9 mouse cellular contexts compared by ENCODE assay signal in genomic region chr8:106871328-106871926, GRCm38 (mm10). TPM values are rescaled to one million over a fixed set of nuclear protein-coding genes. Genes with fewer than 3 reads are reported as not detected.
DNase-seq lines count a peak whose midpoint lies in the region; ATAC-seq lines count a peak whose summit lies in the region.
"Had no signal": no experiment of that assay in that cellular context is flagged by ENCODE, and none has a peak within 500 bp of the region (broad histone marks: within the 10 kb centered on the region; RNA-seq: fewer than 3 reads in every experiment).

No protein-coding gene starts in this region.

- peak overlapping the region; percentile 63 for H3K4me3 ChIP-seq in embryonic facial prominence, embryonic 14.5 days (ENCODE audit: low read depth, low read length)
- peak overlapping the region; percentile 66 for H3K4me3 ChIP-seq in hindbrain, embryonic 15.5 days
- H3K4me3 ChIP-seq in midbrain, embryonic 12.5 days: peak overlapping the region; percentile 60

- peaks cover 11% of the 10 kb centered on the region; the same call in 1 of the 2 replicates for H3K36me3 ChIP-seq in embryonic facial prominence, embryonic 14.5 days (ENCODE audit: control insufficient read depth, insufficient read depth, low read length)
- H3K36me3 ChIP-seq in hindbrain, embryonic 15.5 days: 0 out of 2 replicates have a peak, but pooled peaks cover 3% of the 10 kb centered on the region
- peaks cover 17% of the 10 kb centered on the region for H3K36me3 ChIP-seq in midbrain, embryonic 12.5 days

- H3K9ac ChIP-seq in embryonic facial prominence, embryonic 14.5 days (ENCODE audit: low read depth, low read length): peak overlapping the region; percentile 65
- peak overlapping the region; percentile 73 for H3K9ac ChIP-seq in hindbrain, embryonic 15.5 days
- H3K9ac ChIP-seq in midbrain, embryonic 12.5 days (replicated peaks): peak overlapping the region; percentile 51

- H3K4me2 ChIP-seq in embryonic facial prominence, embryonic 14.5 days (ENCODE audit: low read depth, low read length): peak overlapping the region; percentile 100
- peak overlapping the region; percentile 94 for H3K4me2 ChIP-seq in hindbrain, embryonic 15.5 days
- peak overlapping the region; percentile 97 for H3K4me2 ChIP-seq in midbrain, embryonic 12.5 days (replicated peaks)

- WGBS in embryonic facial prominence, embryonic 14.5 days: 1% methylated on average over 15 of the region's 15 CpGs
- 1% methylated on average over 15 of the region's 15 CpGs for WGBS in hindbrain, embryonic 15.5 days
- under 1% methylated on average over 15 of the region's 15 CpGs for WGBS in midbrain, embryonic 12.5 days

- ATAC-seq in embryonic facial prominence, embryonic 14.5 days (ENCODE audit: low read depth): 0 out of 2 replicates have a peak, but pooled peaks have one; percentile 7
- peak; percentile 28; the same call in 1 of the 2 replicates for ATAC-seq in hindbrain, embryonic 15.5 days (ENCODE audit: low FRiP score, low read depth)
- peak; percentile 28 for ATAC-seq in midbrain, embryonic 12.5 days (ENCODE audit: low FRiP score, low read depth)

- H3K27me3 ChIP-seq in embryonic facial prominence, embryonic 14.5 days (replicated peaks; ENCODE audit: control insufficient read depth, insufficient read depth, low read length): peaks cover 41% of the 10 kb centered on the region
- peaks cover 17% of the 10 kb centered on the region for H3K27me3 ChIP-seq in hindbrain, embryonic 15.5 days
- H3K27me3 ChIP-seq in midbrain, embryonic 12.5 days: peaks cover 75% of the 10 kb centered on the region

- DNase-seq in left cerebral cortex, postnatal 25 days (ENCODE audit: low spot score in 2 of 2): peak; percentile 27 to 38
- no peak for DNase-seq in left cerebral cortex, postnatal 4 days
- peak; percentile 17 for DNase-seq in embryonic facial prominence, embryonic 14.5 days (ENCODE audit: low spot score)
- no peak for DNase-seq in right cerebral cortex, adult 18-20 months
- DNase-seq in urinary bladder, postnatal 10 days (ENCODE audit: low spot score): no peak
- DNase-seq in ovary, postnatal 10 days (ENCODE audit: low spot score): no peak

- H3K9me3 ChIP-seq in embryonic facial prominence, embryonic 14.5 days (ENCODE audit: control insufficient read depth, low read length): no peaks in the 10 kb centered on the region
- no peaks in the 10 kb centered on the region for H3K9me3 ChIP-seq in hindbrain, embryonic 15.5 days
- H3K9me3 ChIP-seq in midbrain, embryonic 12.5 days: no peaks in the 10 kb centered on the region

- 0 out of 2 replicates have a peak overlapping the region, but pooled peaks have one; percentile 5 for H3K27ac ChIP-seq in embryonic facial prominence, embryonic 14.5 days (replicated peaks; ENCODE audit: low read depth, low read length)
- H3K27ac ChIP-seq in hindbrain, embryonic 15.5 days (replicated peaks): peak overlapping the region; percentile 73
- H3K27ac ChIP-seq in midbrain, embryonic 12.5 days (replicated peaks): no peak overlapping the region; the same call in 1 of the 2 replicates
- H3K27ac ChIP-seq: macrophage had no signal

- intact Hi-C loops in left cerebral cortex, postnatal 25 days (cut with DNase I): loop anchor here (5.0 kb wide), 2 partner anchors 99 to 154 kb away; no protein-coding TSS in a partner anchor
- intact Hi-C loops in left cerebral cortex, postnatal 4 days (cut with DNase I): loop anchor here (5.0 kb wide), 1 partner anchor 154 kb away; no protein-coding TSS in a partner anchor

- H3K4me1 ChIP-seq in embryonic facial prominence, embryonic 14.5 days (ENCODE audit: control insufficient read depth, insufficient read depth, low read length): peaks cover 32% of the 10 kb centered on the region
- peaks cover 33% of the 10 kb centered on the region for H3K4me1 ChIP-seq in hindbrain, embryonic 15.5 days (replicated peaks)
- H3K4me1 ChIP-seq in midbrain, embryonic 12.5 days: peaks cover 31% of the 10 kb centered on the region

RNA-seq across cellular contexts. Expression of gene Has3, which starts 1.4 kb away (rescaled TPM):
- total RNA-seq in left cerebral cortex, postnatal 25 days (2021): 1 to 10 TPM; 2.2 to 2.4 TPM
- 10 to 100 TPM; 16.7 to 17.7 TPM for total RNA-seq in left cerebral cortex, postnatal 4 days (2021)
- 0.70 and 0.77 TPM in 2 replicates for polyA plus RNA-seq in embryonic facial prominence, embryonic 14.5 days (2014; fragmentation: Nextera tagmentation; extraction: Ambion mirVana)
- 0.92 and 1.5 TPM in 2 replicates for polyA plus RNA-seq in hindbrain, embryonic 15.5 days (2015; fragmentation: Nextera tagmentation; extraction: Ambion mirVana)
- polyA plus RNA-seq in midbrain, embryonic 12.5 days (2016; fragmentation: Nextera tagmentation; extraction: Ambion mirVana): 0.34 and 0.38 TPM in 2 replicates

RNA-seq across cellular contexts. Expression of gene Utp4, which starts 22.0 kb away (rescaled TPM):
- total RNA-seq in left cerebral cortex, postnatal 25 days (2021): 10 to 100 TPM; 33.2 to 33.6 TPM
- total RNA-seq in left cerebral cortex, postnatal 4 days (2021): 10 to 100 TPM; 30.0 to 30.2 TPM
- polyA plus RNA-seq in embryonic facial prominence, embryonic 14.5 days (2014; fragmentation: Nextera tagmentation; extraction: Ambion mirVana): 60.4 and 65.0 TPM in 2 replicates
- 42.2 and 42.5 TPM in 2 replicates for polyA plus RNA-seq in hindbrain, embryonic 15.5 days (2015; fragmentation: Nextera tagmentation; extraction: Ambion mirVana)
- polyA plus RNA-seq in midbrain, embryonic 12.5 days (2016; fragmentation: Nextera tagmentation; extraction: Ambion mirVana): 49.7 and 54.2 TPM in 2 replicates

Comparison
In these comparisons a context has a peak if more than half of its experiments do, and no peak if none do; other contexts are left out.
1. DNase-seq: peak in left cerebral cortex, postnatal 25 days (2 of 2) and embryonic facial prominence, embryonic 14.5 days (single experiment); none in left cerebral cortex, postnatal 4 days (single experiment), right cerebral cortex, adult 18-20 months (single experiment), urinary bladder, postnatal 10 days (single experiment) and ovary, postnatal 10 days (single experiment).
2. Peak in every context shown above with its lines, with median percentiles within 50 percentile points of each other: ATAC-seq, H3K4me2 ChIP-seq, H3K4me3 ChIP-seq and H3K9ac ChIP-seq.